ENCODE assay signal across 9 mouse cellular contexts in genomic region chr6:91186161-91186931, GRCm38 (mm10). TPM values are rescaled to one million over a fixed set of nuclear protein-coding genes. Genes with fewer than 3 reads are reported as not detected.
DNase-seq lines count a peak whose midpoint lies in the region; ATAC-seq and TF ChIP-seq lines count a peak whose summit lies in the region.
"Had no signal": no experiment of that assay in that cellular context is flagged by ENCODE, and none has a peak within 500 bp of the region (broad histone marks: within the 10 kb centered on the region; RNA-seq: fewer than 3 reads in every experiment).

No protein-coding gene starts in this region.

- no peaks in the 10 kb centered on the region for H3K36me3 ChIP-seq in liver, embryonic 13.5 days
- no peaks in the 10 kb centered on the region for H3K36me3 ChIP-seq in midbrain, embryonic 16.5 days (ENCODE audit: control insufficient read depth, insufficient read depth, low read length)
- H3K36me3 ChIP-seq: neural tube, embryonic 13.5 days had no signal

- TF ChIP-seq CTCF in layer of hippocampus, adult 2 months (conservative IDR thresholded peaks at IDR 0.05), result peak; percentile 83

- no peak overlapping the region for H3K9ac ChIP-seq in liver, embryonic 13.5 days
- no peak overlapping the region for H3K9ac ChIP-seq in midbrain, embryonic 16.5 days (ENCODE audit: low read depth, low read length)
- H3K9ac ChIP-seq: neural tube, embryonic 13.5 days had no signal

- no peak overlapping the region for H3K4me2 ChIP-seq in liver, embryonic 13.5 days
- no peak overlapping the region for H3K4me2 ChIP-seq in midbrain, embryonic 16.5 days (ENCODE audit: low read length)
- H3K4me2 ChIP-seq: neural tube, embryonic 13.5 days had no signal

- H3K9me3 ChIP-seq in liver, embryonic 13.5 days (replicated peaks), result no peaks in the 10 kb centered on the region
- H3K9me3 ChIP-seq in midbrain, embryonic 16.5 days (replicated peaks; ENCODE audit: control insufficient read depth, low read length, poor library complexity, severe bottlenecking), result no peaks in the 10 kb centered on the region
- H3K9me3 ChIP-seq: neural tube, embryonic 13.5 days had no signal

- no peak overlapping the region for H3K27ac ChIP-seq in layer of hippocampus, adult 2 months
- H3K27ac ChIP-seq in liver, embryonic 13.5 days, result no peak overlapping the region
- H3K27ac ChIP-seq in midbrain, embryonic 16.5 days (ENCODE audit: low read length), result no peak overlapping the region
- H3K27ac ChIP-seq: neural tube, embryonic 13.5 days had no signal

- ATAC-seq in liver, embryonic 13.5 days (ENCODE audit: low read depth), result peak; percentile 71
- no peak for ATAC-seq in midbrain, embryonic 16.5 days

- H3K27me3 ChIP-seq in liver, embryonic 13.5 days, result 0 out of 2 replicates have a peak, but pooled peaks cover 10% of the 10 kb centered on the region
- H3K27me3 ChIP-seq in midbrain, embryonic 16.5 days (ENCODE audit: control insufficient read depth, insufficient read depth, low read depth, low read length), result no peaks in the 10 kb centered on the region; the same call in 1 of the 2 replicates
- H3K27me3 ChIP-seq: neural tube, embryonic 13.5 days had no signal

- peaks cover 9% of the 10 kb centered on the region for H3K4me1 ChIP-seq in liver, embryonic 13.5 days (replicated peaks)
- H3K4me1 ChIP-seq in midbrain, embryonic 16.5 days (ENCODE audit: control insufficient read depth, insufficient read depth, low read length), result no peaks in the 10 kb centered on the region

- H3K4me3 ChIP-seq in layer of hippocampus, adult 2 months, result no peak overlapping the region
- no peak overlapping the region for H3K4me3 ChIP-seq in liver, embryonic 13.5 days (replicated peaks)
- H3K4me3 ChIP-seq in midbrain, embryonic 16.5 days (ENCODE audit: low read depth, low read length), result no peak overlapping the region
- H3K4me3 ChIP-seq: neural tube, embryonic 13.5 days had no signal

- DNase-seq in layer of hippocampus, adult 2 months (ENCODE audit: low spot score in 2 of 2), result peak in 1 of 2 experiments; percentile 29
- DNase-seq in layer of hippocampus, adult 9-10 months (ENCODE audit: low spot score), result no peak
- peak; percentile 27 for DNase-seq in R1 (ENCODE audit: low read depth, low spot score)
- DNase-seq in liver, embryonic 13.5 days, result peak; percentile 29
- peak; percentile 40 for DNase-seq in testis, postnatal 14 days (ENCODE audit: low spot score)
- no peak for DNase-seq in right cerebral cortex, postnatal 25 days
- DNase-seq in adrenal gland, adult 2 months, result no peak

- 39% methylated on average over 4 of the region's 4 CpGs for WGBS in liver, embryonic 13.5 days (ENCODE audit: insufficient replicate concordance)
- WGBS in midbrain, embryonic 16.5 days, result 66% methylated on average over 4 of the region's 4 CpGs

RNA-seq across cellular contexts. Expression of gene Fbln2, which starts 25.9 kb away (rescaled TPM):
- 10 to 100 TPM in 1 of 2 experiments, 1 to 10 TPM in 1; 8.1 to 10.8 TPM for total RNA-seq in layer of hippocampus, adult 2 months (2021)
- 8.7 and 8.8 TPM in 2 replicates for polyA plus RNA-seq in liver, embryonic 13.5 days (2015; fragmentation: Nextera tagmentation; extraction: Ambion mirVana)
- polyA plus RNA-seq in midbrain, embryonic 16.5 days (2015; fragmentation: Nextera tagmentation; extraction: Ambion mirVana), result 11.9 and 12.5 TPM in 2 replicates
- 10 to 100 TPM in 1 of 2 experiments, 1 to 10 TPM in 1; 9.7 to 17.9 TPM for total RNA-seq in adrenal gland, adult 2 months (2021)
- polyA plus RNA-seq in adrenal gland, adult 2 months (2012; rRNA removed), result 22.7 and 26.6 TPM in 2 replicates

RNA-seq across cellular contexts. Expression of gene Hdac11, which starts 29.9 kb away (rescaled TPM):
- total RNA-seq in layer of hippocampus, adult 2 months (2021), result 100 to 1,000 TPM; 154 to 156 TPM
- polyA plus RNA-seq in liver, embryonic 13.5 days (2015; fragmentation: Nextera tagmentation; extraction: Ambion mirVana), result 5.6 and 6.0 TPM in 2 replicates
- 48.0 and 56.3 TPM in 2 replicates for polyA plus RNA-seq in midbrain, embryonic 16.5 days (2015; fragmentation: Nextera tagmentation; extraction: Ambion mirVana)
- total RNA-seq in adrenal gland, adult 2 months (2021), result 10 to 100 TPM in 1 of 2 experiments, 1 to 10 TPM in 1; 6.9 to 14.6 TPM
- 8.1 and 11.8 TPM in 2 replicates for polyA plus RNA-seq in adrenal gland, adult 2 months (2012; rRNA removed)

Comparison
In these comparisons a context has a peak if more than half of its experiments do, and no peak if none do; other contexts are left out.
1. DNase-seq: peak in R1 (single experiment), liver, embryonic 13.5 days (single experiment) and testis, postnatal 14 days (single experiment); none in layer of hippocampus, adult 9-10 months (single experiment), right cerebral cortex, postnatal 25 days (single experiment) and adrenal gland, adult 2 months (single experiment).